Mouse (Mus musculus): ENCODE results near the gene Tmtc4. TPM values are rescaled to one million over a fixed set of nuclear protein-coding genes. Genes with fewer than 3 reads are reported as not detected.

Tmtc4 gene
- total and polyA plus RNA-seq, 3 experiments, result 5.7 to 10.2 (median 7.3) TPM

- Histone ChIP-seq H3K4me1 (ENCODE audit: control insufficient read depth, insufficient read depth, low read length) (no peaks in the 10 kb centered on the region), H3K4me3 (no peak overlapping the region), H3K79me2 (replicated peaks; ENCODE audit: control insufficient read depth, insufficient read depth, low read length) (no peaks in the 10 kb centered on the region), H3K27me3 (ENCODE audit: control insufficient read depth, insufficient read depth, low read length) (no peaks in the 10 kb centered on the region), H3K36me3 (ENCODE audit: control insufficient read depth, insufficient read depth, low read length) (no peaks in the 10 kb centered on the region), H3K27ac (no peak overlapping the region), H3K9ac (ENCODE audit: low read depth, low read length) (no peak overlapping the region)
- intact Hi-C loops (cut with DNase I), result loop anchor here (10.0 kb wide), 1 partner anchor 813 kb away; no protein-coding TSS in a partner anchor
- no peak for DNase-seq
- no peak for TF ChIP-seq POLR2A (IDR thresholded peaks at IDR 0.05; ENCODE audit: insufficient read depth, low read depth, low read length)
- no peak for TF ChIP-seq CTCF (IDR thresholded peaks at IDR 0.05)
- TF ChIP-seq EP300 (IDR thresholded peaks at IDR 0.05; ENCODE audit: insufficient read depth, low read depth, low read length), result no peak
- WGBS, result 90% methylated on average over 3 of the region's 3 CpGs
Observed at GRCm38 (mm10) chr14:122877787-122878186, 106.0 kb downstream of the Tmtc4 start.

GRCm38 (mm10) chr14:122876723-122877122 lies 107.1 kb downstream of the Tmtc4 start:
- H3K9ac ChIP-seq (ENCODE audit: low read depth, low read length), result no peak overlapping the region
- DNase-seq, result no peak
- intact Hi-C loops (cut with DNase I), result loop anchor here (1.0 to 10.0 kb wide), 3 partner anchors 653 to 812 kb away; no protein-coding TSS in a partner anchor
- TF ChIP-seq EP300 (IDR thresholded peaks at IDR 0.05; ENCODE audit: insufficient read depth, low read depth, low read length) (no peak), CTCF (IDR thresholded peaks at IDR 0.05) (no peak), POLR2A (IDR thresholded peaks at IDR 0.05; ENCODE audit: insufficient read depth, low read depth, low read length) (no peak)
- no peaks in the 10 kb centered on the region for H3K4me1 ChIP-seq (ENCODE audit: control insufficient read depth, insufficient read depth, low read length)
- WGBS, result 67% methylated on average over 7 of the region's 7 CpGs
- H3K36me3 ChIP-seq (ENCODE audit: control insufficient read depth, insufficient read depth, low read length), result no peaks in the 10 kb centered on the region
- no peak overlapping the region for H3K4me3 ChIP-seq
- H3K27me3 ChIP-seq (ENCODE audit: control insufficient read depth, insufficient read depth, low read length), result no peaks in the 10 kb centered on the region
- H3K27ac ChIP-seq, result no peak overlapping the region
- no peaks in the 10 kb centered on the region for H3K79me2 ChIP-seq (replicated peaks; ENCODE audit: control insufficient read depth, insufficient read depth, low read length)

- Histone ChIP-seq H3K27ac (no peak overlapping the region), H3K9ac (ENCODE audit: low read depth, low read length) (no peak overlapping the region), H3K27me3 (ENCODE audit: control insufficient read depth, insufficient read depth, low read length) (no peaks in the 10 kb centered on the region), H3K4me3 (no peak overlapping the region), H3K36me3 (ENCODE audit: control insufficient read depth, insufficient read depth, low read length) (no peaks in the 10 kb centered on the region), H3K79me2 (replicated peaks; ENCODE audit: control insufficient read depth, insufficient read depth, low read length) (no peaks in the 10 kb centered on the region), H3K4me1 (ENCODE audit: control insufficient read depth, insufficient read depth, low read length) (no peaks in the 10 kb centered on the region)
- WGBS, result 5% methylated on average over 6 of the region's 6 CpGs
- peak; percentile 100; the same call in 1 of the 2 replicates for TF ChIP-seq CTCF (IDR thresholded peaks at IDR 0.05)
- no peak for TF ChIP-seq POLR2A (IDR thresholded peaks at IDR 0.05; ENCODE audit: insufficient read depth, low read depth, low read length)
- TF ChIP-seq EP300 (IDR thresholded peaks at IDR 0.05; ENCODE audit: insufficient read depth, low read depth, low read length), result peak; percentile 93
- DNase-seq, result peak; percentile 56 to 65
- intact Hi-C loops (cut with DNase I), result loop anchor here (1.0 to 10.0 kb wide), 3 partner anchors 653 to 811 kb away; no protein-coding TSS in a partner anchor
Observed at GRCm38 (mm10) chr14:122876163-122876562, 107.7 kb downstream of the Tmtc4 start.

- DNase-seq, result no peak
- no peaks in the 10 kb centered on the region for H3K27me3 ChIP-seq (ENCODE audit: control insufficient read depth, insufficient read depth, low read length)
- H3K4me3 ChIP-seq, result no peak overlapping the region
- intact Hi-C loops (cut with DNase I), result loop anchor here (1.0 to 10.0 kb wide), 3 partner anchors 652 to 811 kb away; no protein-coding TSS in a partner anchor
- WGBS, result 77% methylated on average over 6 of the region's 6 CpGs
- H3K36me3 ChIP-seq (ENCODE audit: control insufficient read depth, insufficient read depth, low read length), result no peaks in the 10 kb centered on the region
- no peak for TF ChIP-seq CTCF (IDR thresholded peaks at IDR 0.05)
- TF ChIP-seq POLR2A (IDR thresholded peaks at IDR 0.05; ENCODE audit: insufficient read depth, low read depth, low read length), result no peak
- no peak for TF ChIP-seq EP300 (IDR thresholded peaks at IDR 0.05; ENCODE audit: insufficient read depth, low read depth, low read length)
- no peaks in the 10 kb centered on the region for H3K79me2 ChIP-seq (replicated peaks; ENCODE audit: control insufficient read depth, insufficient read depth, low read length)
- H3K27ac ChIP-seq, result no peak overlapping the region
- H3K4me1 ChIP-seq (ENCODE audit: control insufficient read depth, insufficient read depth, low read length), result no peaks in the 10 kb centered on the region
- H3K9ac ChIP-seq (ENCODE audit: low read depth, low read length), result no peak overlapping the region
Observed at GRCm38 (mm10) chr14:122875636-122876035, 108.2 kb downstream of the Tmtc4 start.

- no peaks in the 10 kb centered on the region for H3K36me3 ChIP-seq (ENCODE audit: control insufficient read depth, insufficient read depth, low read length)
- H3K27me3 ChIP-seq (ENCODE audit: control insufficient read depth, insufficient read depth, low read length), result no peaks in the 10 kb centered on the region
- H3K9ac ChIP-seq (ENCODE audit: low read depth, low read length), result no peak overlapping the region
- H3K4me3 ChIP-seq, result no peak overlapping the region
- TF ChIP-seq POLR2A (IDR thresholded peaks at IDR 0.05; ENCODE audit: insufficient read depth, low read depth, low read length) (no peak), EP300 (IDR thresholded peaks at IDR 0.05; ENCODE audit: insufficient read depth, low read depth, low read length) (no peak), CTCF (IDR thresholded peaks at IDR 0.05) (no peak)
- no peak overlapping the region for H3K27ac ChIP-seq
- H3K4me1 ChIP-seq (ENCODE audit: control insufficient read depth, insufficient read depth, low read length), result no peaks in the 10 kb centered on the region
- WGBS, result 79% methylated on average over 8 of the region's 8 CpGs
- intact Hi-C loops (cut with DNase I), result loop anchor here (10.0 kb wide), 1 partner anchor 810 kb away; no protein-coding TSS in a partner anchor
- no peak for DNase-seq
- no peaks in the 10 kb centered on the region for H3K79me2 ChIP-seq (replicated peaks; ENCODE audit: control insufficient read depth, insufficient read depth, low read length)
Observed at GRCm38 (mm10) chr14:122875056-122875455, 108.8 kb downstream of the Tmtc4 start.

GRCm38 (mm10) chr14:122872612-122873011 lies 111.2 kb downstream of the Tmtc4 start:
- Histone ChIP-seq H3K36me3 (ENCODE audit: control insufficient read depth, insufficient read depth, low read length) (no peaks in the 10 kb centered on the region), H3K27me3 (ENCODE audit: control insufficient read depth, insufficient read depth, low read length) (no peaks in the 10 kb centered on the region), H3K79me2 (replicated peaks; ENCODE audit: control insufficient read depth, insufficient read depth, low read length) (no peaks in the 10 kb centered on the region), H3K4me3 (no peak overlapping the region), H3K9ac (ENCODE audit: low read depth, low read length) (no peak overlapping the region), H3K27ac (no peak overlapping the region), H3K4me1 (ENCODE audit: control insufficient read depth, insufficient read depth, low read length) (no peaks in the 10 kb centered on the region; the same call in 1 of the 2 replicates)
- TF ChIP-seq POLR2A (IDR thresholded peaks at IDR 0.05; ENCODE audit: insufficient read depth, low read depth, low read length) (no peak), EP300 (IDR thresholded peaks at IDR 0.05; ENCODE audit: insufficient read depth, low read depth, low read length) (no peak), CTCF (IDR thresholded peaks at IDR 0.05) (no peak)
- WGBS, result 81% methylated on average over 6 of the region's 6 CpGs
- intact Hi-C loops (cut with DNase I), result loop anchor here (10.0 kb wide), 1 partner anchor 808 kb away; no protein-coding TSS in a partner anchor
- DNase-seq, result no peak

Data from heart, adult 2 months (tissue).